Mouse (Mus musculus) cortical plate, adult 2 months (tissue): Measurements from ENCODE around the gene Sh3bgr.

ENCODE experiments used
- CTCF ChIP-seq: fragments of 200-500 bp; IDR thresholded peaks from 2 replicates; pipeline ENCODE4 v1.5.1; 2011; ENCODE audit warnings: mild to moderate bottlenecking, control low read depth, low read length; ENCODE audit not compliant: insufficient read depth; ENCODE audit errors: extremely low read depth
- POLR2A ChIP-seq: fragments of 200-500 bp; IDR thresholded peaks from 2 replicates; pipeline ENCODE4 v1.6.1; 2011; ENCODE audit warnings: mild to moderate bottlenecking, low read length, control low read depth; ENCODE audit not compliant: insufficient read depth; ENCODE audit errors: extremely low read depth

GRCm38 (mm10) chr16:96221959-96222358 is 21.7 kb downstream of the Sh3bgr start:
- TF ChIP-seq CTCF (no peak), POLR2A (no peak)
